Mouse (Mus musculus): Measurements from ENCODE around the gene Mrpl49.

Gene Mrpl49

GRCm38 (mm10) chr19:6057313-6058096, at the start of gene Mrpl49, which contains the start of gene Fau:
Gene Mrpl49 (minus strand): TSS chr19:6057785.
Gene Fau (plus strand): TSS chr19:6057844.
- DNase-seq (ENCODE audit: low spot score in 2 of 2) = peak; percentile 100

- DNase-seq (ENCODE audit: low spot score in 2 of 2) = no peak
Measured at GRCm38 (mm10) chr19:6105586-6105985, 48.0 kb upstream of the Mrpl49 start, which contains the start of gene Naaladl1. Gene Naaladl1 (plus strand): TSS chr19:6105782.

- no peak for DNase-seq (ENCODE audit: low spot score in 2 of 2)
Measured at GRCm38 (mm10) chr19:6104476-6104875, 46.9 kb upstream of the Mrpl49 start.

- no peak for DNase-seq (ENCODE audit: low spot score in 2 of 2)
Measured at GRCm38 (mm10) chr19:6102169-6102853, 44.7 kb upstream of the Mrpl49 start.

GRCm38 (mm10) chr19:6101186-6101585, 43.6 kb upstream of the Mrpl49 start:
- no peak for DNase-seq (ENCODE audit: low spot score in 2 of 2)

- DNase-seq (ENCODE audit: low spot score in 2 of 2) = no peak
Measured at GRCm38 (mm10) chr19:6097847-6098246, 40.3 kb upstream of the Mrpl49 start.

- no peak for DNase-seq (ENCODE audit: low spot score in 2 of 2)
Measured at GRCm38 (mm10) chr19:6094119-6094518, 36.5 kb upstream of the Mrpl49 start, which contains the start of gene AC131692.1. Gene AC131692.1 (plus strand): TSS chr19:6094419.

GRCm38 (mm10) chr19:6088841-6089240, 31.3 kb upstream of the Mrpl49 start:
- peak in 1 of 2 experiments; percentile 18 for DNase-seq (ENCODE audit: low spot score in 2 of 2)

GRCm38 (mm10) chr19:6085417-6085879, 27.9 kb upstream of the Mrpl49 start:
- DNase-seq (ENCODE audit: low spot score in 2 of 2) = peak; percentile 63 to 64

- peak; percentile 98 to 99 for DNase-seq (ENCODE audit: low spot score in 2 of 2)
Measured at GRCm38 (mm10) chr19:6084478-6085248, 27.1 kb upstream of the Mrpl49 start, which contains the start of the genes Zfpl1 and Cdca5. Gene Zfpl1 (minus strand): TSS chr19:6084956. Gene Cdca5 (plus strand): TSS chr19:6084983.

- no peak for DNase-seq (ENCODE audit: low spot score in 2 of 2)
Measured at GRCm38 (mm10) chr19:6082156-6082555, 24.6 kb upstream of the Mrpl49 start, which contains the start of gene Gm28374. Gene Gm28374 (minus strand): TSS chr19:6082256.

GRCm38 (mm10) chr19:6079983-6080480, 22.4 kb upstream of the Mrpl49 start, which contains the start of gene Tmem262:
Gene Tmem262 (plus strand): TSS chr19:6080033.
- DNase-seq (ENCODE audit: low spot score in 2 of 2) = no peak

- peak; percentile 91 to 94 for DNase-seq (ENCODE audit: low spot score in 2 of 2)
Measured at GRCm38 (mm10) chr19:6076564-6077393, 19.2 kb upstream of the Mrpl49 start, which contains the start of gene Vps51. Gene Vps51 (minus strand): TSS chr19:6077231.

GRCm38 (mm10) chr19:6073889-6074288, 16.3 kb upstream of the Mrpl49 start:
- no peak for DNase-seq (ENCODE audit: low spot score in 2 of 2)

- no peak for DNase-seq (ENCODE audit: low spot score in 2 of 2)
Measured at GRCm38 (mm10) chr19:6071261-6071660, 13.7 kb upstream of the Mrpl49 start.

- no peak for DNase-seq (ENCODE audit: low spot score in 2 of 2)
Measured at GRCm38 (mm10) chr19:6070571-6071250, 13.1 kb upstream of the Mrpl49 start.

GRCm38 (mm10) chr19:6069851-6070250, 12.3 kb upstream of the Mrpl49 start:
- DNase-seq (ENCODE audit: low spot score in 2 of 2) = peak in 1 of 2 experiments; percentile 21

- no peak for DNase-seq (ENCODE audit: low spot score in 2 of 2)
Measured at GRCm38 (mm10) chr19:6068951-6069350, 11.4 kb upstream of the Mrpl49 start.

- peak; percentile 95 to 96 for DNase-seq (ENCODE audit: low spot score in 2 of 2)
Measured at GRCm38 (mm10) chr19:6067724-6068415, 10.3 kb upstream of the Mrpl49 start, which contains the start of gene Tm7sf2. Gene Tm7sf2 (minus strand): TSS chr19:6068373.
